Mouse (Mus musculus): ENCODE data around the gene Luzp1. TPM values are rescaled to one million over a fixed set of nuclear protein-coding genes. Genes with fewer than 3 reads are reported as not detected.

Luzp1 gene
- polyA plus RNA-seq, 1 experiment: 29.6 TPM

DNA sequence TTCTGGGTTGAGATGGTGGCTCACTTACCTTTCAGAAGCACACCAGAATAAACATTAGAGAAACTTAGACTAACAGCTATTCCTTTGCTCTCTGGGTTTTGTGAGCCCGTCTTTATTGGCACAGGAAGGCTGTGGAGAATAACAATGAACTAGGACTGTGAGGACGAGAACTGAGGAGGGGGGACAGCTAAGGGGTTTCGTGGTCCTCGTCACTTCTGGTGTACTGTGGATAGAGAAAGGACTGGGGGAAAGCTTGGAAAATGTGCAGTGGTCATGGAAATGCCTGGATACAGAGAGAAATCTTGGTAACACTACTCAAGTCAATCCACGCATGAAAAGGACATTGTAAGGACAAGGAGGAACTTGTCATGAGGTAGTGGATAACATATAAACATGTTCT, 52.3 kb downstream of the Luzp1 start:
- no peaks in the 10 kb centered on the region; the same call in 1 of the 2 replicates for H3K4me1 ChIP-seq (ENCODE audit: control insufficient read depth, insufficient read depth, low read length)
- no peak overlapping the region for H3K4me3 ChIP-seq (ENCODE audit: insufficient read depth, low read length)
- no peak overlapping the region for H3K27ac ChIP-seq (ENCODE audit: insufficient read depth, low read length)
- TF ChIP-seq POLR2A (IDR thresholded peaks at IDR 0.05; ENCODE audit: extremely low read depth, insufficient read depth, low read length) (no peak), CTCF (IDR thresholded peaks at IDR 0.05; ENCODE audit: extremely low read depth, insufficient read depth, low read length) (no peak)

DNA sequence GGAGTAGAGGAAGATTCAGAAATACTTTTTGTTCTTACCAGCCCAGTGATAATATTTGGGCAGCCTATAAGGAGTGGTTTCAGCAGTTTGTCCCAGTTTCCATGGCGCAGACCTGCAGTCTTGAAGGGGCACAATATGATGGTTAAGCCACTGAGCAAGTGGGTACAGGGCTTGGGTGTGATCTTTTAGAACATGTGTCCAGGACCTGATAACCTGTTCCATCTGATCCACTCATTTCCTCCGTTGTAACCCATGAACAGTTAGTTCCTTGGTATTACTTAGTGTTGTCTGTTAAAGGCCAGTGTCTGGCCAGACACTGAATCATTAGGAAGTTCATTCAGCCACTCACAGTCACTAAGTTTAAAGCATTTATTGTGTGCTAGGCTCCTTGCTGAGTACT, 54.7 kb downstream of the Luzp1 start:
- TF ChIP-seq POLR2A (IDR thresholded peaks at IDR 0.05; ENCODE audit: extremely low read depth, insufficient read depth, low read length) (no peak), CTCF (IDR thresholded peaks at IDR 0.05; ENCODE audit: extremely low read depth, insufficient read depth, low read length) (no peak)
- Histone ChIP-seq H3K4me3 (ENCODE audit: insufficient read depth, low read length) (no peak overlapping the region), H3K4me1 (ENCODE audit: control insufficient read depth, insufficient read depth, low read length) (no peaks in the 10 kb centered on the region; the same call in 1 of the 2 replicates), H3K27ac (ENCODE audit: insufficient read depth, low read length) (no peak overlapping the region)

DNA sequence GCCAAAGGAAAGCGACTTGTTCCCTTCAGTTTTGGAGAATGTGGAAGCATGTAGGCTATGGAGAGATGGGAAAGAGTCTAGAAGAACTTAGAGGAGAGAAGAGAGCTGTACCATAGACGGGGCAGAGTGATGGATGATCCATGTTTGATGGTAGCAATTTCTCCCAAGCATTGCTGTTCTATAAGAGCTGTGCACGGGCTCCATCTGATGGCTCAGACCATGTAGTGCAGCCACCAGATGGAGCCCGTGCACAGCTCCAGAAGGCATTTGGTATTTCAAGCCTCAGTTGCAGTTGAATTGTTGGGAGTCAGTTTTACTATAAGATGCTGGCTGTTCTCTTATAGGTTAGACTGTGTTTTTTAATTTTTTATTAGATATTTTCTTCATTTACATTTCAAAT, 56.9 kb downstream of the Luzp1 start:
- Histone ChIP-seq H3K4me3 (ENCODE audit: insufficient read depth, low read length) (no peak overlapping the region), H3K27ac (ENCODE audit: insufficient read depth, low read length) (no peak overlapping the region), H3K4me1 (ENCODE audit: control insufficient read depth, insufficient read depth, low read length) (no peaks in the 10 kb centered on the region; the same call in 1 of the 2 replicates)
- no peak for TF ChIP-seq POLR2A (IDR thresholded peaks at IDR 0.05; ENCODE audit: extremely low read depth, insufficient read depth, low read length)
- TF ChIP-seq CTCF (IDR thresholded peaks at IDR 0.05; ENCODE audit: extremely low read depth, insufficient read depth, low read length): peak; percentile 59

DNA sequence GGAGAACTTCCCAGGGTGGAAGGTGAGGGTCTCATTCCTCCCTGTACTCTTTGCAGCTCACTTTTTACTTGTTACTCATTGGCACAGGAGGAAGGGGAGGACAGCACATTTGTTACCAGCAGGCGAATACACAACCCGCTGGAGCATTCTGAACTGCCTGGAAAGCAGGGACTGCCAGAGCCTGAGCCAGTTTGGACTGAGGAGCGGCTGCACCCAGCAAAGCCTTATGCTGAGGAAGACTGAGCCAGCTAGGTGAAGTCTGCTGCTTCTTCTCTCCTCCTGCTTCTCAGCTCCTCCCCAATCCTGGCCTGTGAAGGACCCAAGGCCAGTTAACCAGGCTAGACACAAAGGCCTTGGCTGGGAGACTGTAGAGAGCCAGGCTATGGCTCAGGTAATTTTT, 75.6 kb downstream of the Luzp1 start:
- no peak for TF ChIP-seq CTCF (IDR thresholded peaks at IDR 0.05; ENCODE audit: extremely low read depth, insufficient read depth, low read length)
- TF ChIP-seq POLR2A (IDR thresholded peaks at IDR 0.05; ENCODE audit: extremely low read depth, insufficient read depth, low read length): no peak
- Histone ChIP-seq H3K4me3 (ENCODE audit: insufficient read depth, low read length) (no peak overlapping the region), H3K27ac (ENCODE audit: insufficient read depth, low read length) (no peak overlapping the region)

DNA sequence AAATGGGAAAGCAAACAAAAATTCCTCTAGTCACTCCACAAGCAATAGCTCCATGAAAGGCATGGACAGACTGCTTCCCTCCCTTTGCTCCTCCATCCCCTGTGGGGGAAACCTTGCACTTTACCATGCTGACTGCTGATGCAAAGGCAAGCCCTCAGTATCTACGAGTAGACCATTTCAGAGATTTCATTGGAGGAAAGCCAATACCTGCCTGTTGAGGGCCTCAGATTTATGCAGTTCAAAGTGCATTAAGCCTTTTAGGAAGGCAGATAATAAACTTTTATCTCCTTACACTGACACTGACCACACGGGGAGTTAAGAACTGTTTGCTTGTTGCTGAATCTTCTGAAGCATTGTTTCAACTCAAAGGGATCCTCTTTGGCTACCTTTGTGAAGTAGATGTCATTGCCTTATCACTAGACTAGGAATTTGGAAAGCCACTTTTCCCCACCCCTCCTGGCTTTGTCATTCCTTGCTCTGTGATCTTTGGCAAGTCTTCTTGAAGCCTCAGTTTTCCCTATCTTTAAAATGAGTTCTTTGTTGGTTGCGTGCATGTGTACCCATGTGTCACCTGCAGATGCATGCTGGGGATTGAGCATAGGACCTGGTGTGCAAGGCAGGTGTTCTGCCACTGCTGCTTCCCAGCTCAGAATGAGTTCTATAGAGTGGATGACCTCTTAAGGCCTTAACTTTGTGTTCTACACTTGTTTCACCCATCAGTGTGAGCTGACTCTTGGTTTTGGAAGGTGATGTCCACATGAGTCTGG, 76.9 kb downstream of the Luzp1 start:
- Histone ChIP-seq H3K27ac (ENCODE audit: insufficient read depth, low read length) (no peak overlapping the region), H3K4me1 (ENCODE audit: control insufficient read depth, insufficient read depth, low read length) (peaks cover 10% of the 10 kb centered on the region), H3K4me3 (ENCODE audit: insufficient read depth, low read length) (no peak overlapping the region)
- TF ChIP-seq CTCF (IDR thresholded peaks at IDR 0.05; ENCODE audit: extremely low read depth, insufficient read depth, low read length) (no peak), POLR2A (IDR thresholded peaks at IDR 0.05; ENCODE audit: extremely low read depth, insufficient read depth, low read length) (no peak)

More for the DNA sequence above, 75.6 kb downstream of the Luzp1 start:
- peaks cover 10% of the 10 kb centered on the region for H3K4me1 ChIP-seq (ENCODE audit: control insufficient read depth, insufficient read depth, low read length)

DNA sequence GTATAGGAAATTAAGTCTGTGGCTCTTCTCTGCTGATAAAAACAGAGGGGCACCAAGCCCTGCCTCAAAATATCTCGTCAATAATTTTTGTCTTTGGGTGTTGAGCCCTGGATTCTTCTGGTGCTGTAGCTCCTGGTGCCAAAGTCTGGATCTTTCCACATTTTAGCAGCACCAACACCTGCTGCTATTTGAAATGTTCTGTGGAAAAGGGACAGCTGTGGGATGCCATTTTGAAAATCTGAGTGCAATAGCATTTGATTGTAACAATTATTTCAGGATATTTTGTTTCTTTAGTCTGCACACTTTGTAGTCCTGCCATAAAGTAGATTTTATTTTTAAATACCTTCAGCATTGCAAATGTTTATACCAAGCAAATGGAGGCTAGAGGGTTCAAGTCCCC, 78.2 kb downstream of the Luzp1 start:
- Histone ChIP-seq H3K4me1 (ENCODE audit: control insufficient read depth, insufficient read depth, low read length) (peaks cover 10% of the 10 kb centered on the region), H3K27ac (ENCODE audit: insufficient read depth, low read length) (no peak overlapping the region), H3K4me3 (ENCODE audit: insufficient read depth, low read length) (no peak overlapping the region)
- TF ChIP-seq CTCF (IDR thresholded peaks at IDR 0.05; ENCODE audit: extremely low read depth, insufficient read depth, low read length): no peak
- TF ChIP-seq POLR2A (IDR thresholded peaks at IDR 0.05; ENCODE audit: extremely low read depth, insufficient read depth, low read length): no peak

DNA sequence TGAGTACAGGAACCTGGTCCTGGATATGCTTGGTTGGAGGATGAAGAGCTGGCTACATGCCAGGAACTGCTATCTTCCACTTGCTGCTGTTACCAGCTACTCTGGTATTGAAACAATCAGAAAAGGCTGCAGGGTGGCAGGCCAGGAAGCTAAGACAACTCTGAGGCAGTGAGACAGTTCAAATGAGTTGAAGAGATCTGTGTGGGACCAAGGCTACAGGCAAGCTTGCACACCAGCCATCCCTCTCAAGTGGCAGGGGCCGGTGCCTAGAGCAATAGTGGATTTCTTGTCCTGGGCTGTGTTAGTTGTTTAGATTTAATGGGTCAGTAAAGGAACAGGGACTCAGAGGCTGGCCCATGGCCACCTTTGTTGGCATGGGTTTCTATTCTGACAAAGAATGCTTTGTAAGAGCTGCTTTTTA, 78.8 kb downstream of the Luzp1 start:
- Histone ChIP-seq H3K27ac (ENCODE audit: insufficient read depth, low read length) (no peak overlapping the region), H3K4me1 (ENCODE audit: control insufficient read depth, insufficient read depth, low read length) (peaks cover 10% of the 10 kb centered on the region), H3K4me3 (ENCODE audit: insufficient read depth, low read length) (no peak overlapping the region)
- TF ChIP-seq POLR2A (IDR thresholded peaks at IDR 0.05; ENCODE audit: extremely low read depth, insufficient read depth, low read length): no peak
- TF ChIP-seq CTCF (IDR thresholded peaks at IDR 0.05; ENCODE audit: extremely low read depth, insufficient read depth, low read length): no peak

DNA sequence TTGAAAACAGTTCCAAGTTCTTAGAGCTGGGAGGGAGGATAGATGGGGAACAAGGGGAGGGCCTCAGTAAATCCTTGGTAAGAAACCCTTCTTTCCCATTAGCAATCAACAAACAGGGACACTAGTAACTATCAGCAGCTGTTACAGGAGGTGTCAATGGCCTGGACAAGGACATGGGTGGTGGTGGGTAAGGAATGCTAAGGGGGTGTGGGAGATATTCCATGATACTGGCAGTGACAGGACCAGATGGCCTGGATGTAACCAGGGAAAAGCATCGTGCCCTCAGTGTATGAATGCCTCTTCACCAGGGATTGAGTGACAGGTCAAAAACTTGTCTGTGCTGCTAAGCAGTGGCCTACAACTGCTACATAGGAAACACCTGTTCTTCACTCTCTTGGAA, 83.5 kb downstream of the Luzp1 start:
- peaks cover 6% of the 10 kb centered on the region for H3K4me1 ChIP-seq (ENCODE audit: control insufficient read depth, insufficient read depth, low read length)
- TF ChIP-seq POLR2A (IDR thresholded peaks at IDR 0.05; ENCODE audit: extremely low read depth, insufficient read depth, low read length) (no peak), CTCF (IDR thresholded peaks at IDR 0.05; ENCODE audit: extremely low read depth, insufficient read depth, low read length) (no peak)
- no peak overlapping the region for H3K27ac ChIP-seq (ENCODE audit: insufficient read depth, low read length)
- no peak overlapping the region for H3K4me3 ChIP-seq (ENCODE audit: insufficient read depth, low read length)

DNA sequence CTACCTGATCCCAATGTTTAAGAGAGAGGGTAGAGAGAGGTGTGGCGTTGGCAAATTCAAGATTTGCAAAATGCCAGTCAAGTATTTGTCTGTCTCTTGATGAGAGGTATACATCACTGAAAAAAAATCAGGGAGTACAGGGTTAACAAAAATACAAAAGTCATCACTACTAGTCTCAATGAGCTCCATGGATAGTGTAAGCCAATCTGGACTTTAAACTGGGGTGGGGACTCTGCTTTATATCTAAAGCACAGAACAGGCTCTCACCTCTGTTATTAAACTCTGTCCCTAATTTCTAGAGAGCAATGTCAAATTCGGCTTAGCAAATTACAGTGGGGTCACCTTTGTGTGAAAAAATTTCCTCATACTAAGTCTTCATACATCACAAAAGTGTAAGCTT, 88.1 kb downstream of the Luzp1 start:
- Histone ChIP-seq H3K4me1 (ENCODE audit: control insufficient read depth, insufficient read depth, low read length) (0 out of 2 replicates have a peak, but pooled peaks cover 2% of the 10 kb centered on the region), H3K4me3 (ENCODE audit: insufficient read depth, low read length) (no peak overlapping the region), H3K27ac (ENCODE audit: insufficient read depth, low read length) (no peak overlapping the region)
- TF ChIP-seq POLR2A (IDR thresholded peaks at IDR 0.05; ENCODE audit: extremely low read depth, insufficient read depth, low read length) (no peak), CTCF (IDR thresholded peaks at IDR 0.05; ENCODE audit: extremely low read depth, insufficient read depth, low read length) (no peak)

DNA sequence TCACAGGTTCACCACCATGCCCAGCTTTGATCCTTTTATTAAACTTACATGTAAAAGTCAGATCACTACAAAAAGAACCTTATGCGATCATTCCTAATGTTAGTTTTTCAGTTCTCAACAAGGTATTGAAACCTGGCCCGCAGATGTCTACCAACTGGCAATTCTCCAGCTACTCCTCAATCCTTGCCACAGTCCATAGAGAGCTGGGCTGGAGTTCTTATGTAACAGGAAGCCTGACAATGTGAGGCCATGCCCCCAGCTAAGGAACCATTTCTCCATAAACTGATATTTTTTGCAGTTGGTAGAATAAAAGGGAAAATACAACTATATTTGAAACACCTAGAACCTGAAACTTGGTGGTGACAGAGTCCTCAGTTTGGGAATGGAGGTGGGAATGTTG, 90.1 kb downstream of the Luzp1 start:
- no peak for TF ChIP-seq CTCF (IDR thresholded peaks at IDR 0.05; ENCODE audit: extremely low read depth, insufficient read depth, low read length)
- TF ChIP-seq POLR2A (IDR thresholded peaks at IDR 0.05; ENCODE audit: extremely low read depth, insufficient read depth, low read length): no peak
- no peak overlapping the region for H3K4me3 ChIP-seq (ENCODE audit: insufficient read depth, low read length)
- H3K4me1 ChIP-seq (ENCODE audit: control insufficient read depth, insufficient read depth, low read length): 0 out of 2 replicates have a peak, but pooled peaks cover 2% of the 10 kb centered on the region
- no peak overlapping the region for H3K27ac ChIP-seq (ENCODE audit: insufficient read depth, low read length)

Measured in cortical plate, adult 2 months (tissue).